ENCODE assay signal across 16 mouse cellular contexts in genomic region chr11:6316821-6317220, GRCm38 (mm10).
"Had no signal": no experiment of that assay in that cellular context is flagged by ENCODE, and none has a peak within 500 bp of the region (broad histone marks: within the 10 kb centered on the region; RNA-seq: fewer than 3 reads in every experiment).

No protein-coding gene starts in this region.

- H3K27ac ChIP-seq: lung, embryonic 15.5 days; macrophage; midbrain, embryonic 13.5 days; midbrain, embryonic 15.5 days; neural tube, embryonic 12.5 days; stomach, embryonic 15.5 days; stomach, postnatal 0 days had no signal

- DNase-seq: liver, postnatal 0 days; lung, adult 2 months; lung, postnatal 14 days; lung, postnatal 36 days; right cerebral cortex, postnatal 14 days; thymus, adult 2 months; thymus, postnatal 25 days; thymus, postnatal 4 days had no signal

- H3K4me1 ChIP-seq: lung, embryonic 15.5 days; midbrain, embryonic 13.5 days; midbrain, embryonic 15.5 days; neural tube, embryonic 12.5 days; stomach, embryonic 15.5 days had no signal

- H3K27me3 ChIP-seq: lung, embryonic 15.5 days; megakaryocyte, embryonic 14.5 days; midbrain, embryonic 13.5 days; midbrain, embryonic 15.5 days; neural tube, embryonic 12.5 days; stomach, embryonic 15.5 days had no signal

- H3K4me3 ChIP-seq: lung, embryonic 15.5 days; megakaryocyte, embryonic 14.5 days; midbrain, embryonic 13.5 days; midbrain, embryonic 15.5 days; neural tube, embryonic 12.5 days; stomach, embryonic 15.5 days had no signal
